Mouse (Mus musculus) forebrain, postnatal 0 days (tissue): Measurements from ENCODE around the gene Vpreb3. TPM values are rescaled to one million over a fixed set of nuclear protein-coding genes. Genes with fewer than 3 reads are reported as not detected.

Source experiments
- ATAC-seq: fragments of 200-750 bp; cut with Nextera tagmentation; 2 replicates; pipeline ENCODE4 v1.8.0; 2017; ENCODE audit warnings: mild to moderate bottlenecking, moderate library complexity
- DNase-seq: peaks from one replicate; pipeline ENCODE4 v3.0.0-alpha.2; 2015
- H3K27ac ChIP-seq: fragments of 300-500 bp; sonication (generic); 2 replicates; pipeline ENCODE4 v1.5.1; 2014; ENCODE audit warnings: low read depth, mild to moderate bottlenecking, antibody characterized with exemption, low read length, moderate library complexity, mixed read lengths
- H3K27me3 ChIP-seq: fragments of 300-500 bp; sonication (generic); 2 replicates; pipeline ENCODE4 v1.6.1; 2014; ENCODE audit warnings: mild to moderate bottlenecking, low read length, mixed read lengths; ENCODE audit not compliant: insufficient read depth
- H3K36me3 ChIP-seq: fragments of 300-500 bp; sonication (generic); 2 replicates; pipeline ENCODE4 v1.6.1; 2014; ENCODE audit warnings: mild to moderate bottlenecking, moderate library complexity; ENCODE audit not compliant: insufficient read depth
- H3K4me1 ChIP-seq: fragments of 300-500 bp; sonication (generic); 2 replicates; pipeline ENCODE4 v1.6.1; 2014; ENCODE audit warnings: antibody characterized with exemption; ENCODE audit not compliant: insufficient read depth
- H3K4me2 ChIP-seq: fragments of 300-500 bp; sonication (generic); 2 replicates; pipeline ENCODE4 v1.6.1; 2014; ENCODE audit warnings: low read depth, mild to moderate bottlenecking, moderate library complexity
- H3K4me3 ChIP-seq: fragments of 300-500 bp; sonication (generic); 2 replicates; pipeline ENCODE4 v1.5.1; 2014; ENCODE audit warnings: low read depth, low read length, mixed read lengths
- H3K9ac ChIP-seq: fragments of 300-500 bp; sonication (generic); 2 replicates; pipeline ENCODE4 v1.6.1; 2014; ENCODE audit warnings: mild to moderate bottlenecking
- H3K9me3 ChIP-seq: fragments of 300-500 bp; sonication (generic); 2 replicates; pipeline ENCODE4 v1.6.1; 2016; ENCODE audit warnings: low read length
- CTCF ChIP-seq: sonication (generic); IDR thresholded peaks from 2 replicates; pipeline ENCODE4 v1.5.1; 2016; ENCODE audit warnings: antibody characterized with exemption, control low read depth, low read depth
- WGBS: fragments of 180-500 bp; shearing (Covaris S2); extraction: QIAGEN DNeasy Blood & Tissue Kit; methylation state at CpG from one replicate; pipeline ENCODE4 v1.1.7; 2014; 5-methylcytosine and 5-hydroxymethylcytosine counted together
- polyA plus RNA-seq: library from polyadenylated mRNA; unstranded; fragments of >200 nt; fragmentation: Nextera tagmentation; extraction: Ambion mirVana; gene quantifications from 2 replicates; pipeline ENCODE4 v1.2.1, GENCODE M21; 2015
- total RNA-seq: library from RNA; depleted of rRNA; stranded (reverse); fragments of >200 nt; gene quantifications from 2 replicates; pipeline ENCODE4 v1.2.3, GENCODE M21; 2014

Vpreb3 gene
- total and polyA plus RNA-seq, 2 experiments from 2014 or later = 1.4 TPM; not detected in 1

DNA sequence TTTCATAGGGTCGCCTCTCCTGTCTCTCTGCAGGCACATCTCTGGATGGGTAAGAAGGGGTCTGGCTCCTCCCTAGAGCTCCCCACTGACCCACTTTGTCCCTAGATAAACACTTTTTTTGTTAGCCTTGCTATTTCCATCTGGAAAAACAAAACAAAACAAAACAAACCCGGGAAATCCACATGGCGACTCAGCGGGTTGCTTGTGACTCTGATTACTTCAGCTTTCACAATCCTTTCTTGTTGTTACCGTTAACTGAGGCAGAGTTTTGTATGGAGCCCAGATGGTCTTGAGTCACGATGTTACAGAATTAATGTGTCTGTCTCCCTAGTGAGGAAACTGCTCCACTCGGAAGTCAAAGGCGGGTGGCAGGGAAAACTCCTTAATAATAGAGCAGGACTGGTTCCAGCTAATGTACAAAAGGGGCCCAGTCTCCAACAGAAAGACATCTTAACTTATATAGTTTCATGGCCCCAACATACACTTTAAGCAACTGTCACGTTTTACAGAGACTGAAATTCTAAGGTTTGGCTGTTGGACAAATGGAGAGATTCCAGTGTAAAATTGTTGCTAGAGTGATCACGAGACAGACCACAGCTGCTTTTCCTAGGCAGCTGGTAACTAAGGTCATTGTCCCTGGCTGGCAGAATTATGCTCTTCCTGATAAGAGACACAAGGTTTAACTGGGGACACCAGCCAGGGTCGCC, 1.4 kb downstream of the Vpreb3 start:
- H3K27me3 ChIP-seq = no peaks in the 10 kb centered on the region; the same call in 1 of the 2 replicates
- no peak for TF ChIP-seq CTCF
- no peak overlapping the region for H3K4me3 ChIP-seq
- no peaks in the 10 kb centered on the region for H3K9me3 ChIP-seq
- peak overlapping the region; percentile 35; the same call in 1 of the 2 replicates for H3K27ac ChIP-seq
- peak; percentile 55 for DNase-seq
- H3K4me2 ChIP-seq = no peak overlapping the region
- peak; percentile 68 for ATAC-seq
- 14% methylated on average over 11 of the region's 11 CpGs for WGBS
- no peaks in the 10 kb centered on the region for H3K36me3 ChIP-seq
- H3K4me1 ChIP-seq = 0 out of 2 replicates have a peak, but pooled peaks cover 4% of the 10 kb centered on the region
- no peak overlapping the region for H3K9ac ChIP-seq

GRCm38 (mm10) chr10:75945213-75945612, 2.4 kb downstream of the Vpreb3 start:
- DNase-seq = no peak

DNA sequence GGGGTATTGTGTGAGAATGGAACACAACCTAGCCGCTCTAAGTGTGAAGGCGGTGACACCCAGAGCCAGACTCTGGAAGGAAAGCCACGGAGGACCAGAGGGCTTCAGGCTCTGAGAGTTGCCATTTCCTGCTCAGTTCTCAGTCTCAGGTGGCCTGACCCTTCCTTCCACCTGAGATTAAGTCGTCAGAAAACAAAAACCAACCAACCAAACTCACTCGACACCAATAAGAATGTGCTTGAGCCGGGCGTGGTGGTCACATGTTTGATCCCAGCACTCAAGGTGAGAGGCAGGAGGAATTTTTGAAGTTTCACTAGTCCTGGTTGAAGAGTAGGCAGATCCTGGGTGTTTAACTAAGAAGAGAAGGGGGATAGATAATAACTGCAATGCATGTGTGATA, 3.0 kb downstream of the Vpreb3 start:
- no peak for TF ChIP-seq CTCF
- H3K27me3 ChIP-seq = peaks cover 3% of the 10 kb centered on the region; the same call in 1 of the 2 replicates
- no peaks in the 10 kb centered on the region for H3K9me3 ChIP-seq
- no peaks in the 10 kb centered on the region for H3K36me3 ChIP-seq
- H3K4me2 ChIP-seq = no peak overlapping the region
- no peak for ATAC-seq
- 85% methylated on average over 7 of the region's 7 CpGs for WGBS
- H3K27ac ChIP-seq = no peak overlapping the region
- H3K4me3 ChIP-seq = no peak overlapping the region
- H3K9ac ChIP-seq = no peak overlapping the region
- DNase-seq = no peak
- H3K4me1 ChIP-seq = peaks cover 5% of the 10 kb centered on the region; the same call in 1 of the 2 replicates

More at GRCm38 (mm10) chr10:75945213-75945612, 2.4 kb downstream of the Vpreb3 start:
- Histone ChIP-seq H3K4me2 (no peak overlapping the region), H3K27ac (no peak overlapping the region), H3K4me1 (0 out of 2 replicates have a peak, but pooled peaks cover 4% of the 10 kb centered on the region), H3K27me3 (no peaks in the 10 kb centered on the region; the same call in 1 of the 2 replicates), H3K36me3 (no peaks in the 10 kb centered on the region), H3K9ac (no peak overlapping the region), H3K4me3 (no peak overlapping the region), H3K9me3 (no peaks in the 10 kb centered on the region)
- no peak for TF ChIP-seq CTCF
- WGBS = 91% methylated on average over 7 of the region's 7 CpGs
- no peak for ATAC-seq

DNA sequence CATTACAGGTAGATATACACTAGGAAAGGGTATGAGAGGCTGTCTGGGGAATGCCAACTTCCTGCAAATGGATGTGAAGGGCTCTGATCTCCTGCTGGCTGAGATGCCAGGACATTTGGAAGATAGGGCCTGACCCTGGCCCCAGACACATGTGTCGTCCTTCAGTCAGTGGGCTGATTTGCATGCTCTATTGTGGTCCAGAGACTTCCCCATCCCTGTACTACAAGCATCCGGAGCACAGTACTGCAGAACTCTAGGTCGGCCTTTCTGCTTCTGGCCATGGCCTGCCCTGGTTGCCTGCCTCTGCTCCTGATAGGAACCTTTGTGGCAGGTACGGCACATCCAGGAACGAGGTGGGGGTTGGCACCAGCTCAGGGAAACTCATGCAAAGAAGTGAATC, 5.2 kb downstream of the Vpreb3 start:
- H3K9ac ChIP-seq = no peak overlapping the region
- no peak overlapping the region for H3K4me3 ChIP-seq
- H3K4me1 ChIP-seq = peaks cover 11% of the 10 kb centered on the region; the same call in 1 of the 2 replicates
- no peaks in the 10 kb centered on the region for H3K9me3 ChIP-seq
- 78% methylated on average over 5 of the region's 5 CpGs for WGBS
- no peak overlapping the region for H3K27ac ChIP-seq
- no peak for ATAC-seq
- H3K36me3 ChIP-seq = no peaks in the 10 kb centered on the region
- H3K4me2 ChIP-seq = no peak overlapping the region
- no peak for DNase-seq
- peaks cover 6% of the 10 kb centered on the region; the same call in 1 of the 2 replicates for H3K27me3 ChIP-seq
- TF ChIP-seq CTCF = no peak

- H3K9me3 ChIP-seq = no peaks in the 10 kb centered on the region
- H3K27me3 ChIP-seq = peaks cover 10% of the 10 kb centered on the region
- DNase-seq (no peak), ATAC-seq (no peak)
- no peak for TF ChIP-seq CTCF
- no peak overlapping the region for H3K4me3 ChIP-seq
- H3K9ac ChIP-seq = no peak overlapping the region
- no peak overlapping the region for H3K27ac ChIP-seq
- peaks cover 10% of the 10 kb centered on the region; the same call in 1 of the 2 replicates for H3K4me1 ChIP-seq
- no peaks in the 10 kb centered on the region for H3K36me3 ChIP-seq
- H3K4me2 ChIP-seq = no peak overlapping the region
- WGBS = 86% methylated on average over 22 of the region's 22 CpGs
Measured at GRCm38 (mm10) chr10:75949053-75950045, 6.5 kb downstream of the Vpreb3 start.

DNA sequence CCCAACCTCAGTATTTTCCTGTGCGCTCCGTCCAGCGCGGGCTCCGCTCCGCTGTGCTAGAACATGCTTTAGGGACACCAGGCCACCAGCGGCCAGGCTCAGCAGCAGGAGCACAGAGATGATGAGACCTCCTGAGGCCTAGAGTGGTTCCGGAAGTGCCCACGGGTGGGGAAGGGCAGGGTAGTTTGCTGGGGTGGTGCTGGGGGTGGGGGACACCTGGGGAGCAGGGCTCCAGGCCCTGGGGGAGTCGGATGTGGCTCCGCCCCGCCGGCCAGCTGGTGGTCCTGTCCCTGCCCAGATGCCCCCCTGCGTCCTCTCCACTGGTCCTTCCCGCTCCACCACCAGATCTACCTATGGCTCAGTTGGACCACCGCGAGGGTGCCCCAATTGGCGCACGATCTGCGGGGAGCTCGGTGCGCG, 7.9 kb downstream of the Vpreb3 start:
- WGBS = 6% methylated on average over 22 of the region's 23 CpGs

More for the DNA sequence above, 7.9 kb downstream of the Vpreb3 start:
- Histone ChIP-seq H3K4me1 (peaks cover 12% of the 10 kb centered on the region; the same call in 1 of the 2 replicates), H3K4me3 (peak overlapping the region; percentile 32), H3K36me3 (no peaks in the 10 kb centered on the region), H3K27me3 (peaks cover 10% of the 10 kb centered on the region), H3K27ac (no peak overlapping the region), H3K9me3 (no peaks in the 10 kb centered on the region), H3K4me2 (peak overlapping the region; percentile 68), H3K9ac (peak overlapping the region; percentile 37)
- ATAC-seq (peak; percentile 37), DNase-seq (no peak)
- no peak for TF ChIP-seq CTCF
